Mouse (Mus musculus) c-Kit-negative CD71-positive TER-119-positive erythroid progenitor cells, embryonic 14.5 days (primary cell): ENCODE results near the gene Pcgf2.
"Not testable (repeated sequence)": the region's sequence is repeated elsewhere in the genome, so short reads cannot be mapped to it uniquely, and the experiment has no call there.

Source experiments
- DNase-seq: peaks from one replicate; pipeline ENCODE4 v3.0.0-alpha.2; 2013; ENCODE audit warnings: low read depth, low spot score

Gene Pcgf2

DNA sequence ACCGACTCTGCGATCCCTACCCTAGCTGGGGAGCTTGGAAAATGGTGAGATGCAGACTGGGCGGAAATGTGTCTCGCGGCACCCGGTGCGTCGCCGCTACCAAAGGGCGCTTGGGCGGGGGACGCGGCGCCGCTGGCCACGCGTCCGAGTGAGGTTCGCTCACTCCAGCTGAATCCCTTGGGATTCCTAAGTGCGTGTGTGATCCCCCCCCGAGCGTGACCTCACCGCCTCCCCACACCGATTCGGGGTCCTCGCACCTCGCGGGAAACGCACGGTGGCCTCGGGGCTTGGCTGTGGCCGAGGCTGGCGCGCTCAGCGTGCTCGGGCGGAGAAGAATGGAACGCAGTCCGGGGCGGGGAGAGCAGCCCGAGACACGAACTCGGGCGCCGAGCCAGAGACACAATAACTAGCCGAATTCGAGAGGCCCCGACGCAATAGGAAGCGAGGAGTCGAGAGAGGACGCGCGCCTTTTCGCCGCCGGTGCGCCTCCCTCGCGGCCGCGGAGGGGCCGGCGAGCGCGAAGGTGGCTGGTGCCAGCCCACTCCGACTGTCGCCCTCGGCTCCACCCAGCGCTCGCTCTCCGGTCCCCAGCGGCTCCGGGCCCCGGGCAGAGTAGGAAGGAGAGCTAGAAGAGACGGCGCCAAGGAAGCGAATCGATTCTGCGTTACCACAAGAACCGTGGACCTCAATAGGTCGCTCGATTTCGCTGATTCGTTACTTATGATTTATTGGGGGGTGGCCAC is at the start of gene Pcgf2:
Pcgf2 (minus strand) TSS at position 495 of the 743 bp plus-strand sequence.
- DNase-seq: no peak

GRCm38 (mm10) chr11:97748496-97748895 is 48.2 kb upstream of the Pcgf2 start:
- no peak for DNase-seq

DNA sequence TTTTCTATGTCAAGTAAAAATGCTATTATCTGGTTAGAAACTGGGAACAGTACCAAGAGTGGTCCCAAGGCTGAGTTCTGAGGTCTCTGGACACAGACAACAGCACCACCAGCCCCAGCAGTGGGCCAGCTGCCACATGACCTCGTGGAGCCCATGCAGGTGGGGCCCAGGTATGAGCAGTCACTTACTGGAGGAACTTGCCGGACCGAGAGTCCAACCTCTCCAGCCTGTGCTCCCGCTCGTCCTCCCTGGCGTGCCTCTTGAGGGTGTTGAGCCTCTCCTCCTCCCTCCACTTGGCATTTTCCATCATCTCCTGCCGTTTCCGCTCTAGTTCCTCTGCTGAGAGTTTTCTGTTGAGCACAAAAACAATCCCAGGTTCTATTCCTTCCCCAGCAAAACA is 47.5 kb upstream of the Pcgf2 start:
- DNase-seq: no peak

- DNase-seq: no peak
Observed at GRCm38 (mm10) chr11:97745331-97745721, 45.0 kb upstream of the Pcgf2 start.

- DNase-seq: peak; percentile 97
Observed at GRCm38 (mm10) chr11:97744718-97745330, 44.5 kb upstream of the Pcgf2 start.

DNA sequence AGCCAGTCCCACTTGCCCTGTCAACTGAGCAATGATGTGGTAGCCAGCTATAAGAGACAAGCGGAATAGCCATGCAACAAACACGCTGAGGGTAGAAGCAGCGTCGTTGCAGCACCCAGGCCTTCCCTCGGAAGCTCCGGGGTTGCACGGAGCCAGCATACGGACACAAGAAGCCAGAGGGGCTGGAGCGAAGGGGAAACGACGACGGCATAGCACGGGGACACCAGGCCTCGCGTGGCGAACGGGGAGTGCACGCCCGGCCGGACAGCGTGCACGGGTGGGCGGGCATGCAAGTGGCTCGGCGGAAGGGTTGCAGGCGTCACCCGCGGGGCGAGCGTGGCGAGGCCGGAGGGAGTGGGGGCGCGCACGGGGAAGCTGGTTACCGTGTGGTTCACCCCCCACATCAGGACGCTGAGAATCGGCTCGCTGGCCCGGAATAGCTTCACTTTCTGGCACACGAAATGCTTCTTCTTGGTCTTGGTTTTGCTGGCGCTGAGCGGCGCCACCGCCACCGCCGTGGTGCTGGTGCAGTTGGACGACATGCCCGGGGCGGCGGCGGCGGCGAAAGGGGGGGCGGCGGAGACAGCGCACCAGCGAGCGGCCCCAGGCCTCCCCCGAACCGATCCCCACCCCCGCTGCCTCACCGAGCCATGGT is 43.9 kb upstream of the Pcgf2 start, which contains the start of gene Pip4k2b:
Pip4k2b (minus strand) TSS at position 642 of the 655 bp plus-strand sequence.
- DNase-seq: peak; percentile 36

DNA sequence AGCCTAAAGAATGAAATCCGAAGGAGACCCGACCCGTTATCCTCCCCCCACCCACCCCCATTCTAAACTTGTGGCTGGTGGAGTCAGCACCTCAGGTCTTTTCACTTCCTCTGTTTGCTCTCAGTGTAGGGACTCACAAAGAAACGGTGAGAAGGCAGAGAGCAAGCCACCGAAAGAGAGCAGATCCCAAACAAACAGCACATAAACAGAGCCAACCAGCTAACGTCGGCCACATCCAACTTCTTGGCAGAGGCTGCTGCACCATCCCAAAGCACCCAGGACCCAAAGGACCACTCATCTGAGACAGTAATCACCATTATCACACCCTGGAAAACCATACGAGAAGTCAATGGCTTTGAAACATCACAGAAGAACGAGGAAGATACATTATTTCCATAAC is 43.1 kb upstream of the Pcgf2 start:
- no peak for DNase-seq

DNA sequence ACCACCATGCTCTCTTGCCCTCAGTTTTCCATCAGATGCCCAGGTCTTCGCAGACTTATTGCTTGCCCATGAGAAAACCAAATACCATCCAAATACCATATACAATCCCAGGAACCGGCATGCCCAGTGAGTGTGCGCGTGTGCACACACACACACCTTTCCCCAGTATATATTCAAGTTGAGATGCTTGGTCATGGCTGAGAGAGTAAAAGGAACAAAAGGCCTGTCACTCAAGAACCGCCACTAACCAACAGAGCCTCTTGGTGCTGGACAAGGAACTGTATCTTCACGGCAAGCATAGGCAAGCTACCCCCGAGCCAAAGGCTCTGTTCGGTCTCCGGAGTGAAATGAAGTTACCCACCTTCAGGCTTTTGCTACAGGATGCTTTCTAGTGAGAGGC is 42.3 kb upstream of the Pcgf2 start:
- DNase-seq: no peak

GRCm38 (mm10) chr11:97742157-97742556 is 41.9 kb upstream of the Pcgf2 start:
- no peak for DNase-seq

- no peak for DNase-seq
Observed at GRCm38 (mm10) chr11:97740190-97740589, 39.9 kb upstream of the Pcgf2 start.

DNA sequence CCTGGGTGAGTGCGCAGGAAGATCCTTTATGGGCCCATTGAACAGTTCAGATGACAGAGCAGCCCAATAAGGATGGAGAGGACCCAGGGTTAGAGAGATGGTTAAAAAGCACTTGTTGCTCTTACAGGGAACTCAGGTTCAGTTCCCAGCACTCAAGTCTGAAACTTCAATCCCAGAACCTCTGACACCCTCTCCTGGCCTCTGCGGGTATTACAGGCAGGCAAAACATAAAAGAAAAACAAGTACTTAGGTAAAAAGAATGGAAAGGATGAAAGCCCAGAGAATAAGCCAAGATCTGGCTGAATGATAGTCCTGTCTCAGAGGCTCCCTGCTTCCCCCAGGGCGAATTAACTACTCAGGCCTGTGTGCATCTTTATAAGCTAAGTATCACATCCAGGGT is 38.9 kb upstream of the Pcgf2 start:
- DNase-seq: no peak

GRCm38 (mm10) chr11:97738703-97739102 is 38.4 kb upstream of the Pcgf2 start:
- no peak for DNase-seq

- DNase-seq: no peak
Observed at GRCm38 (mm10) chr11:97737600-97737999, 37.3 kb upstream of the Pcgf2 start.

DNA sequence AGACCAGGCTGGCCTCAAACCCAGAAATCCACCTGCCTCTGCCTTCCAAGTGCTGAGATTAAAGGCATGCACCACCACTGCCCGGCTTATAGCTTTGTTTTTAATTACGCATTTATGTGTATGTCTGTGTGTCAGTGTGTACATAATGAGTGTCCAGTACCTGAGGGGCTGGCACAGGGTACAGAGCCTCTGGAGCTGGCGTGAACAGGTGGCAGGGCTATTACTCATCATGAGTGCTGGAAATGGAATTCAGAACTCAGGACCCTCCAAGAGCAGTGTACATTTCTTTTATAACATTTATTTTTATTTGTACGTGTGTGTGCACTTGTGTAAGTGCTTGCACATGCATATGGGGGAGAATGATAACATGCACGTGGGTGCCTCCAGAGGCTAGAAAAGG is 36.3 kb upstream of the Pcgf2 start:
- DNase-seq: no peak

DNA sequence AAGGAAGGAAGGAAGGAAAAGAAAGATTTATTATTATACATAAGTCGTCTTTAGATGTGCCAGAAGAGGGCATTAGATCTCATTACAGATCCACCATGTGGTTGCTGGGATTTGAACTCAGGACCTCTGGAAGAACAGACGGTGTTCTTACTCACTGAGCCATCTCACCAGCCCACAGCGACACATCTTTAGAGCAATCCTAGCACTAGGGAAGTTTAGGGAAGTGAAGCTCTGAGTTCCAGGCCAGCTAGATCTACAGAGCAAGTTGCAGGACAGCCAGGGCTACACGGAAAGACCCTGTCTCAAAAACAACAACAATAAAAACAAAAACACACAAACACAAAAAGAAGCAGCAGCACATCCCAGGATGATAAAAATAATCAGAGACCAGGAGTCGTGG is 34.5 kb upstream of the Pcgf2 start:
- DNase-seq: not testable (repeated sequence)

DNA sequence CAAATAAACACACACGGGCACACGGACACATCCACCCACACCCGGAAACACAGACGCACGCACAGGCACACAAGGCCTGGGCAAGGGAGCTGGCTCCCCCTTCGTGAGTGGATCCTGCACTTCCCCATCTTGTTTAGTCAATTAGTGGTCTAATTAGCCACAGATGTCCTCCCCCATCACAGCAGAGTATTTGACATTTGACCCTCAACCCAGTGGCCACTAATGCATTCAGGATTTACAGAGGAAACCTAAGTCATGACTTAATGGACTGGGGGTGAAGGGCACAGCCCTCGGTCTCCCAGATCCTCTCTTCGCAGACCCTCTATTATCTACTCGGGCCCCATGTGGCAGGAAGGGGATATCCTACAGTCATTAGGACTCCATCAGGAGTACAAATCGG is 33.4 kb upstream of the Pcgf2 start:
- no peak for DNase-seq

GRCm38 (mm10) chr11:97728730-97729129 is 28.4 kb upstream of the Pcgf2 start:
- no peak for DNase-seq

- DNase-seq: no peak
Observed at GRCm38 (mm10) chr11:97728311-97728710, 28.0 kb upstream of the Pcgf2 start.

- DNase-seq: no peak
Observed at GRCm38 (mm10) chr11:97723709-97724108, 23.4 kb upstream of the Pcgf2 start.

GRCm38 (mm10) chr11:97721338-97721737 is 21.0 kb upstream of the Pcgf2 start:
- DNase-seq: no peak

- DNase-seq: no peak
Observed at GRCm38 (mm10) chr11:97719041-97719440, 18.7 kb upstream of the Pcgf2 start.

DNA sequence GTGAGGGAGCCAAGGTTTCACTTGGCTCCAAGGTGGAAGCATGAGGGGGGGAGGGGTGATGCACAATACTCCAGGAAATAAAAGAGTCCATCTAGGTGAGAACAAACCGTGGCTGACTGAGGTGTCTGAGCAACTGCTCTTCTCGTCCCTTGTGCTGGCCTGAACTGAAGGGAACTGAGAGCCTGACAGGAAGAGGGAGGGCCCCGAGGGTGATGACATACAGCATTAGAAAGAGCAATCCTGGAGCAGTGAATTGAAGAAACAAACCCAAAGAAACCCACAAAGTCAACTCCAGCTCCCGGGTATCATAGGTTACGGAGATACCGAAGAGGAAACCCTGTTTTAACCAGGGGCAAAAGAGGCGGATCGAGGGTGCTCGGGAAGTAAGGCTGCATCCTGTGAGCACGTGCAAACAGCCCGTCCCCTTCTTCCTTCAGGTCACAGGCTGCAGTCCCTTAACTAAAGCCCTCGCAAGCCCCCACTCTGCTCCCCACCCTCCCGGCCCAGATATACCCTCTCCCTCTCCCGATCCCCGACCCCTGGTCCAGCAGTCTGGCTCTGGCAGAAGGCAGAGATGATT is 18.1 kb upstream of the Pcgf2 start:
- no peak for DNase-seq
